Mouse (Mus musculus) liver, adult (tissue): Measurements from ENCODE around the gene Numb.

Source experiments
- GATA4 ChIP-seq: IDR thresholded peaks from 2 replicates; pipeline ENCODE4 v1.6.1; 2014; ENCODE audit warnings: mild to moderate bottlenecking, low read length; ENCODE audit not compliant: insufficient replicate concordance

Numb gene

GRCm38 (mm10) chr12:83760201-83760600, 161.5 kb downstream of the Numb start:
- TF ChIP-seq GATA4: no peak

DNA sequence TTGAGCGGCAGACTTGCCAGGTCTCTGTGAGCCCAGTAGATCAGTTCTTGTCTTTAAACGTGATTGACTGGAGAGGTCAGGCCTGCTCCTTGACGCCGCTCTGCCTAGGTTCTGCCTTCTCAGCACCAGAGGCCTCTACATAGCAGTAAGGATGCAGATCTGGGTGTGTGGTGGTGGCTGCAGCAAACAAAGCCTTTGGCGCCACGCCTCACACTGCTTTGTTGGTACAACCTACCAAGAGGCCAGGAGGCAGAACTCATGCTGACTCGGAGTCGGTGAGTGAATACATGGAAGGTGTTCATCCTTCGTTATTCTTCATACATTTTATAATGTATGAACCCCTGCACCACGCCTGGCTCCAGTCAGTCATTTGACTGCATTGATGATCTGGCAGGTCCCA, 163.0 kb downstream of the Numb start:
- TF ChIP-seq GATA4: no peak

DNA sequence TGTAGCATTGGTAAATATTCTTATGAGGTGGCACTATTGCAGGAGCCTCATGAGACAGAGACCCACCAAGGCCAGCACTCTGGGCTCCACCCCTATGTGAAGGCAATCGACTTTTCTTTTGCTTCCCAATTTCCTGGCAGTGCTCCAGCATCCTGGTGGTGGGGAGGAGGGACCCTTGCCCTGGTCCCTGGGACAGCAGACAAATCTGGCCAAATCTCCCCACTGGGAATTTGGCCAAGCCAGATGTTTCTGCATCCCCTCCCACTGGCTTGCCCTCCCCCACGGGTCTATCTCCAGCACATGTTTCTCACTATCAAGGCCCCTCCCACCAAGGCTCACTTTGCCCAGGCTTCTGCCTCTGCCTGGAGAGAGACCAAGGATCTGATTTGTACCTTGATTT, 169.2 kb downstream of the Numb start:
- no peak for TF ChIP-seq GATA4

DNA sequence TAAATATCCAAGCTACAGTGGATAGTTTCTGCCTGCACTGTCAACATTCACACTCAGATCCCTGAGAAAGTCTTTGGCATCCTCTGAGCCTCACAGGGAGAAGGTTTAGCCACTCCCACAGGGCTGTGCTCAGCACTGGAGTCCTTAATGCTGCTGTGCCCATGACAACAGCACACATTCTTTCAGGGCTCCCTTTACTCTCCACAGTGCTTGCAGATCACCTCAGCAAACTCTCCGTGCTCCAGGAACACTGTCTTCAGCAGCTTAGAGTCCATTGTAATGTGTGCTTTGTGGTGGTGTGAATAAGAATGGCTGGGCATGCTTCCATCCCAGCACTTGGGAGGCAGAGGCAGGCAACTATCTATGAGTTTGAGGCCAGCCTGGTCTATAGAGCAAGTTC, 172.5 kb downstream of the Numb start:
- TF ChIP-seq GATA4: no peak
